Mouse (Mus musculus): ENCODE results near the gene Gm45623. TPM values are rescaled to one million over a fixed set of nuclear protein-coding genes. Genes with fewer than 3 reads are reported as not detected.

The Gm45623 gene
- polyA plus RNA-seq (2015; fragmentation: Illumina TruSeq; extraction: RNeasy Lipid Tissue Mini Kit (QIAGEN cat#74804); ENCODE audit: low read depth, low replicate concordance): 6.8 TPM

GRCm38 (mm10) chr13:56753192-56753951 is at the start of gene Gm45623:
Gene Gm45623, minus strand, starts transcription at chr13:56753827.

GRCm38 (mm10) chr13:56702469-56703221 is 51.0 kb downstream of the Gm45623 start, which contains the start of gene Smad5:
Gene Smad5, plus strand, starts transcription at chr13:56703010.

Other genes starting within 250 kb of the Gm45623 start
- 8.6 TPM for gene Fbxl21, start 231.4 kb downstream of the Gm45623 start, polyA plus RNA-seq (2015; fragmentation: Illumina TruSeq; extraction: RNeasy Lipid Tissue Mini Kit (QIAGEN cat#74804); ENCODE audit: low read depth, low replicate concordance)
- not detected for gene Lect2, start 205.3 kb downstream of the Gm45623 start, polyA plus RNA-seq (2015; fragmentation: Illumina TruSeq; extraction: RNeasy Lipid Tissue Mini Kit (QIAGEN cat#74804); ENCODE audit: low read depth, low replicate concordance)
- gene Tgfbi, start 144.3 kb downstream of the Gm45623 start, polyA plus RNA-seq (2015; fragmentation: Illumina TruSeq; extraction: RNeasy Lipid Tissue Mini Kit (QIAGEN cat#74804); ENCODE audit: low read depth, low replicate concordance): 4.1 TPM
- gene Smad5, start 50.8 kb downstream of the Gm45623 start, polyA plus RNA-seq (2015; fragmentation: Illumina TruSeq; extraction: RNeasy Lipid Tissue Mini Kit (QIAGEN cat#74804); ENCODE audit: low read depth, low replicate concordance): 15.8 TPM
- gene Trpc7, start 142.2 kb upstream of the Gm45623 start, polyA plus RNA-seq (2015; fragmentation: Illumina TruSeq; extraction: RNeasy Lipid Tissue Mini Kit (QIAGEN cat#74804); ENCODE audit: low read depth, low replicate concordance): 2.4 TPM

All from brain, adult 10 weeks (tissue).